Mouse (Mus musculus) limb, embryonic 14.5 days (tissue): ENCODE data around the gene Npff. TPM values are rescaled to one million over a fixed set of nuclear protein-coding genes. Genes with fewer than 3 reads are reported as not detected.

Experiments used
- ATAC-seq: fragments of 200-750 bp; cut with Nextera tagmentation; 2 replicates; pipeline ENCODE4 v1.8.0; 2017; ENCODE audit warnings: low read depth, moderate number of reproducible peaks, moderate TSS enrichment; ENCODE audit not compliant: low FRiP score
- DNase-seq: peaks from one replicate; pipeline ENCODE4 v3.0.0-alpha.2; 2015; ENCODE audit warnings: low spot score
- H3K27ac ChIP-seq: fragments of 300-500 bp; sonication (generic); replicated peaks from 2 replicates; pipeline ENCODE4 v1.5.1; 2014; ENCODE audit warnings: low read depth, mild to moderate bottlenecking, low read length, moderate library complexity, mixed read lengths
- H3K27me3 ChIP-seq: fragments of 300-500 bp; sonication (generic); 2 replicates; pipeline ENCODE4 v1.6.1; 2014; ENCODE audit warnings: low read length, mixed read lengths; ENCODE audit not compliant: control insufficient read depth, insufficient read depth
- H3K36me3 ChIP-seq: fragments of 300-500 bp; sonication (generic); 2 replicates; pipeline ENCODE4 v1.6.1; 2014; ENCODE audit warnings: mild to moderate bottlenecking, low read length, moderate library complexity, mixed read lengths; ENCODE audit not compliant: control insufficient read depth, insufficient read depth
- H3K4me1 ChIP-seq: fragments of 300-500 bp; sonication (generic); 2 replicates; pipeline ENCODE4 v1.6.1; 2014; ENCODE audit warnings: antibody characterized with exemption, low read length, mixed read lengths; ENCODE audit not compliant: control insufficient read depth, insufficient read depth
- H3K4me2 ChIP-seq: fragments of 300-500 bp; sonication (generic); replicated peaks from 2 replicates; pipeline ENCODE4 v1.6.1; 2014; ENCODE audit warnings: low read depth, mild to moderate bottlenecking, low read length, moderate library complexity; ENCODE audit not compliant: severe bottlenecking
- H3K4me3 ChIP-seq: fragments of 300-500 bp; sonication (generic); replicated peaks from 2 replicates; pipeline ENCODE4 v1.5.1; 2014; ENCODE audit warnings: low read length
- H3K9ac ChIP-seq: fragments of 300-500 bp; sonication (generic); 2 replicates; pipeline ENCODE4 v1.6.1; 2014; ENCODE audit warnings: mild to moderate bottlenecking, low read depth, low read length, moderate library complexity; ENCODE audit not compliant: severe bottlenecking
- H3K9me3 ChIP-seq: fragments of 300-500 bp; sonication (generic); 2 replicates; pipeline ENCODE4 v1.6.1; 2016; ENCODE audit warnings: low read length; ENCODE audit not compliant: control insufficient read depth
- POLR2A ChIP-seq: fragments of 200-500 bp; IDR thresholded peaks from 2 replicates; pipeline ENCODE4 v1.8.0; 2012; ENCODE audit warnings: inconsistent platforms, mild to moderate bottlenecking, moderate library complexity, borderline replicate concordance; ENCODE audit not compliant: insufficient read depth, insufficient read length; ENCODE audit errors: extremely low read depth
- WGBS: fragments of 180-500 bp; shearing (Covaris S2); extraction: QIAGEN DNeasy Blood & Tissue Kit; methylation state at CpG from one replicate; pipeline ENCODE4 v1.1.7; 2014; 5-methylcytosine and 5-hydroxymethylcytosine counted together
- polyA plus RNA-seq, 2 experiments: library from polyadenylated mRNA; depleted of rRNA in 1 of 2; stranded (reverse) in 1 of 2; unstranded in 1 of 2; fragments of >200 nt; fragmentation: Nextera tagmentation in 1 of 2; extraction: Ambion mirVana in 1 of 2; gene quantifications; 2 replicates each; pipeline versions ENCODE4 v1.2.1 to v1.2.3; 2012 to 2014

The Npff gene
- polyA plus RNA-seq, 2 experiments = 2.5 to 13.7 TPM

DNA sequence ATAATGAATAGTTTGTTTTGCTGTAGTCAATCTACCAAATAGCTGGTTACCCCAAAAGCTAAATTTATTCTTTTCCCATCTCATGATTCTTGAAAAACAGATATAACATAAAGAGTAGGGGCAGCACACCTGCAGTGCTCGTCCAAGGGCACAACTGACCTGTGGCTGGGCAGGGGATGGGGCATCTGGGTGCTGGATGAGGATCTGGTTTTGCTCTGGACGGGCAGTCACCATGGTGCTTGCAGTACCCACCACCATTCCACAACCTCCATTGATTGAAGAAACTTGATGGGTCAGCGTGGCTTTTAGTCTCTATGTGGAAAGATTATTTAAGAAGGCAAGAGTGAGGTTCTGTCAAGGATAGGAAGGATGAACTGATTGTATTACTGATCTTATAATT, 21.5 kb upstream of the Npff start:
- DNase-seq (no peak), ATAC-seq (no peak)
- peaks cover 68% of the 10 kb centered on the region for H3K36me3 ChIP-seq
- H3K4me1 ChIP-seq = no peaks in the 10 kb centered on the region
- H3K4me2 ChIP-seq = no peak overlapping the region
- no peak overlapping the region for H3K4me3 ChIP-seq
- H3K9ac ChIP-seq = no peak overlapping the region
- WGBS = 83% methylated on average over 3 of the region's 3 CpGs
- no peak overlapping the region for H3K27ac ChIP-seq
- TF ChIP-seq POLR2A = no peak
- no peaks in the 10 kb centered on the region for H3K9me3 ChIP-seq
- no peaks in the 10 kb centered on the region for H3K27me3 ChIP-seq

GRCm38 (mm10) chr15:102544801-102545200, 20.1 kb upstream of the Npff start:
- Histone ChIP-seq H3K4me2 (no peak overlapping the region), H3K4me1 (no peaks in the 10 kb centered on the region), H3K9ac (no peak overlapping the region), H3K27me3 (no peaks in the 10 kb centered on the region), H3K4me3 (no peak overlapping the region), H3K9me3 (no peaks in the 10 kb centered on the region), H3K36me3 (peaks cover 79% of the 10 kb centered on the region), H3K27ac (no peak overlapping the region)
- WGBS = 87% methylated on average over 4 of the region's 4 CpGs
- no peak for TF ChIP-seq POLR2A
- DNase-seq = no peak
- no peak for ATAC-seq

DNA sequence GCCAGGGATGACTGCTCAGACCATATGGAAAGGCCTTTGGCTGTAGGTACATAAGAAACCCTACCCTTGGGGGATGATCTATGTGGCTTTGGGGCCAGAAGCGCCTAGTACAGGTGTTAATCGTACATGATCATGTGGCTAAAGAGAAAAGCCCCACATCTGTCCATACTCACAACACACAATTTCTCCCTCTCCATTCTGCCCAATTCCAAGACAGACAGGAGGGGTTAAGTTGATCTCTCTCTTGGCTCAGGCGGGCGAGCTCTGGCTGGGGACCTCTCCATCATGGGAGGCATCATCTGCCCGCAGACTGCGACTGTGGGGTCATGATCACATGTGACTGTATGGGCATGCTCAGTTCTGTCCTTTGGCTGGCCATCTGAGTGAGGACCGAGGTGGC, 9.2 kb upstream of the Npff start:
- Histone ChIP-seq H3K9me3 (no peaks in the 10 kb centered on the region), H3K27ac (no peak overlapping the region), H3K36me3 (peaks cover 82% of the 10 kb centered on the region), H3K9ac (no peak overlapping the region), H3K27me3 (no peaks in the 10 kb centered on the region), H3K4me1 (no peaks in the 10 kb centered on the region), H3K4me2 (no peak overlapping the region), H3K4me3 (no peak overlapping the region)
- ATAC-seq = no peak
- TF ChIP-seq POLR2A = no peak
- 81% methylated on average over 7 of the region's 7 CpGs for WGBS
- no peak for DNase-seq

DNA sequence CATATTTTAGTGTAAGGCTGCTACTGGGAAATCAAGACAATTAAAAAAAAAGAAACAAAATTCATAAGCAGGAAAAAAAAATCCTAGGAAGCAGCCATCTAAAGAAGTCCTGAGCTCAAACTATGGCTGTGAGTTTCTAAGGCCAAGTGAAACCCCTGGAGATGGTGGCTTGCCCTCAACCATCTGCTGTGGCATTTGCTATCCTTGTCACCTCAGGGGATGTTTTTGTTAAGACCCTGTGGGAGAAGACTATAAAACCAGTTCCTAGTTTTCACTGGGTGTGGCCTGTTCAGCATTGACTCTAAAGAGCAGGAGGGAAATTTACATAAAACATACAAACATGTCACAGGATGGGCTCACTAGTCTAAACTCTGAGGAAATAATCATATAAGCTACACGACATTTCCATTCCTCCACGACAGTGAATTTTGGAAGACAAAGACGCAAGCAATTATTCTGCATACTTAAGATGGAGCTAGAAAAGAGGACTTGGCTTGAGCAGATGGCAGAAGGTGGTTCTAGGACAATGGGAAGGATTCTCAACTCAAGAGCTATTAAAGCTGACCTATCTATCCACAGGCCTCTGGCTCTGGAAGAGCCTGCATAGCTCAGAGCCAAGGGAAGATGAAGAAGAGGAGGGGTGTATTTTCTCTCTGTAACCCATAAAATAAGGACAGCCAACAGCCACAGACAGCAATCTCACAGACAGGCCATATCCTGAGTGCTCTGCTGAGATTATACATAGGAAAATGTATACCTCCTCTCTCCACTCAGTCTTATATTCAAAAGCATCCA, 7.6 kb upstream of the Npff start:
- Histone ChIP-seq H3K4me3 (no peak overlapping the region), H3K4me2 (no peak overlapping the region), H3K36me3 (peaks cover 89% of the 10 kb centered on the region), H3K4me1 (no peaks in the 10 kb centered on the region), H3K9me3 (no peaks in the 10 kb centered on the region), H3K9ac (no peak overlapping the region), H3K27me3 (no peaks in the 10 kb centered on the region), H3K27ac (no peak overlapping the region)
- DNase-seq = no peak
- no peak for TF ChIP-seq POLR2A
- no peak for ATAC-seq
- 88% methylated on average over 3 of the region's 3 CpGs for WGBS

DNA sequence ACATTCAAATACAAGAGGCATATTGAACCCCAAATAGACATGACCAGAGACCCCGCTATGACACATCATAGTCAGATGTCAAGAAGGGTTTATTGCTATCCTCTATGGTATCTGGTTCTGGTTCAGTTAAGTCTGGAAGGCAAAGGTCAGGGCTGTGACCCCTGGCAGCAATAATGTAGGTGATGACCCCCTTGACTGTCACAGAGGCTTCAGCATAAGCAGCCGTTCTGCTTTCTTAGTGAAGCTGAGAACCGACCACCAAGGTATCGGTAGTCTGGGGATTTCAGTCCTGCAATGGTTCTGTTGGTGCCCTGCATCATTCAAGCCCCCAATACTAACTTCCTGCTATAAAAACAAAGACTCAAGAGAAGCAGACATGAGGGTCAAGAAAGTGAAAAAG, 6.8 kb upstream of the Npff start:
- Histone ChIP-seq H3K4me1 (no peaks in the 10 kb centered on the region), H3K9ac (no peak overlapping the region), H3K4me2 (no peak overlapping the region), H3K4me3 (no peak overlapping the region), H3K27ac (no peak overlapping the region), H3K9me3 (no peaks in the 10 kb centered on the region), H3K36me3 (peaks cover 85% of the 10 kb centered on the region), H3K27me3 (no peaks in the 10 kb centered on the region)
- no peak for ATAC-seq
- DNase-seq = no peak
- WGBS = 69% methylated on average over 4 of the region's 4 CpGs
- TF ChIP-seq POLR2A = no peak

DNA sequence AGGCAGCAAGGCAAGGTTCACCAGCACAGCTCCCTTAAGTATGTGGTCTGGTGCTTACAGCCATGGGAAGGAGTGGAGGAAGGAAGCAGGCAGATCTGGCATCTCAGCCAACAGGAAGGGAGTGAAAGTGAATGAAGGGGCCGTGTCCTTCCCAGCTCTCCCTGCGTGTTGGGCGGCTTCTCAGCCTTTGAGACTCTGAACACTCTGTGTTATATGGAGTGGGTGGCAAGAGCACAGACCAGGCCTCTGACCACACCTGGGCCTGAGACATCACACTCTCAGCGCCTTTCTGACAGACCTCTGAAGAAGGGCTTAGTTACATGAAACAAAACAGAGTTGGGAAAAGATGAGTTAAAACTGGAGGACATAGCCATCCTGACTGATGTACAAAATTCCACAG, 5.8 kb upstream of the Npff start:
- WGBS = 90% methylated on average over 4 of the region's 4 CpGs
- Histone ChIP-seq H3K9ac (no peak overlapping the region), H3K27me3 (no peaks in the 10 kb centered on the region), H3K27ac (no peak overlapping the region), H3K4me1 (no peaks in the 10 kb centered on the region), H3K4me2 (no peak overlapping the region), H3K4me3 (no peak overlapping the region), H3K9me3 (no peaks in the 10 kb centered on the region), H3K36me3 (peaks cover 85% of the 10 kb centered on the region)
- DNase-seq (no peak), ATAC-seq (no peak)
- TF ChIP-seq POLR2A = no peak
